Mouse (Mus musculus) layer of hippocampus, adult 2 months (tissue): ENCODE measurements around the gene Padi4. TPM values are rescaled to one million over a fixed set of nuclear protein-coding genes. Genes with fewer than 3 reads are reported as not detected.
A peak's percentile ranks its signal among the peaks of the same experiment; 100 is the strongest.

ENCODE experiments used
- DNase-seq, 2 experiments: peaks; one replicate each; pipeline ENCODE4 v3.0.0; 2022; ENCODE audit warnings: low spot score in 2 of 2
- H3K27ac ChIP-seq: fragments of 200-600 bp; 2 replicates; pipeline ENCODE4 v1.8.1; 2022
- H3K4me3 ChIP-seq: fragments of 200-600 bp; 2 replicates; pipeline ENCODE4 v1.8.1; 2022; ENCODE audit warnings: mild to moderate bottlenecking
- CTCF ChIP-seq: fragments of 200-600 bp; conservative IDR thresholded peaks from 2 replicates; pipeline ENCODE4 v1.8.1; 2022; ENCODE audit warnings: antibody characterized with exemption, mild to moderate bottlenecking, moderate library complexity
- total RNA-seq, 2 experiments: library from RNA; stranded (reverse); gene quantifications; 2 replicates each; pipeline ENCODE4 v1.2.3; 2021

The Padi4 gene
- total RNA-seq, 2 experiments from 2014 or later: not detected

- Histone ChIP-seq H3K4me3 (no peak overlapping the region), H3K27ac (no peak overlapping the region)
- no peak for TF ChIP-seq CTCF
- no peak for DNase-seq
Observed at GRCm38 (mm10) chr4:140804601-140805000, 30.6 kb upstream of the Padi4 start.

DNA sequence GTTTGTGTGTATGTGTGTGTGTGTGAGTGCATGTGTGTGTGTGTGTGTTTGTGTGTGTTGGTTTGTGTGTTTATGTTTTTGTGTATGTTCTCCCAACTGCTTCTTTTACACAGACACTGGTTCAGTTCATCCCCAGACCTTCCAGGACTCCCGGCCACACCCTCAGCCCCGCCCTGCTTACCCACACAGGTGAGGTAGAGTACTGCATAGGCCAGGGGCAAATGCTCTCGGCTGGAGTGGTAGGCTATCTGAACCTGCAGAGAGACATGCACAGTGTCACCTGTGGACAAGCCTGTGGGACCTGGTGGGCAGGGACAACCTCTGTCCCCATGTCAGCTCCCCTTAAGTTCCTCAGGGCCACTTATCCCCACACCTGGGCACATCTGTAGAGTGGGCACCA is 27.3 kb upstream of the Padi4 start:
- TF ChIP-seq CTCF: no peak
- Histone ChIP-seq H3K27ac (no peak overlapping the region), H3K4me3 (no peak overlapping the region)
- no peak for DNase-seq

DNA sequence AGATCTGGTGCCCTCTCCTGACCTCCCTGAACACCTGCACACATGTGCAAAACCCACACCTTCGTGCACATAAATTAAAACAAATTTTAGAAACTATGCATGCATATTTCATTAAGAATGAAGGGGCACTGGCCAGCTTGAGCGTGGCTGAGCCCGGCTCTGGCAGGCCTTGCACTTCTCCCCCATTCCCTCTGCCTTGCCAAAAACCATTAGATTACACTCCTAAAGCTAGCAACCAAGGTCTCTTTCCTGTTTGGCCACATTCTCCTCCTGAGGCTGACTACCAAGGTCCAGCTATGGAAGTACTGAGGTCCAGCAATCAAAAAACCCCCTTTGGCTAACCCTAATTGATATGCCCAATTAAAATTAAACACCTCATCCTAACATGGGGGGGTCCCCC is 22.8 kb upstream of the Padi4 start:
- TF ChIP-seq CTCF: no peak

GRCm38 (mm10) chr4:140794678-140795077 is 20.6 kb upstream of the Padi4 start:
- TF ChIP-seq CTCF: no peak
- no peak for DNase-seq
- Histone ChIP-seq H3K27ac (no peak overlapping the region), H3K4me3 (no peak overlapping the region)

More for the DNA sequence above, 22.8 kb upstream of the Padi4 start:
- DNase-seq: no peak
- Histone ChIP-seq H3K4me3 (no peak overlapping the region), H3K27ac (no peak overlapping the region)

DNA sequence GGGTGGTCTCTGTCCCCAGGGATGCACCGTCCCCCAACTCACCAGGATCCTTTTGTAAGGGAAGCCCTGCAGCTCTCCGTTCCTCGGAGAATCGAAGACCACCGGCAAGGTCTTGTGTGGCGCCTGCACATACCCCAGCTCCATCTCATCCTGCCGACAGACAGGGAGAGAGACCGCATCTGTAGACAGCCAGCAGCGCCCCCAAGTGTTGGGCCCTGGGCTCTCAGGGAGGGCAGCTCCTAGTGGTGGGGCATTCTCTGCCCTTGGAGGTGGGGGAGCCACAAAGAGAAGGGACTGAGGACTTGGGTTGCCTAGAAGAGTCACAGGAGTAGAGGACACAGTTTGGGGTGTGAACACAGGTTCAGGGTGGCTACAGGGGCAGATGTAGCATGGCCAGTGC is 19.8 kb upstream of the Padi4 start:
- Histone ChIP-seq H3K4me3 (no peak overlapping the region), H3K27ac (no peak overlapping the region)
- peak; percentile 36; the same call in 1 of the 2 replicates for TF ChIP-seq CTCF
- no peak for DNase-seq

- TF ChIP-seq CTCF: no peak
- no peak for DNase-seq
- Histone ChIP-seq H3K27ac (no peak overlapping the region), H3K4me3 (no peak overlapping the region)
Observed at GRCm38 (mm10) chr4:140792584-140792983, 18.5 kb upstream of the Padi4 start.

DNA sequence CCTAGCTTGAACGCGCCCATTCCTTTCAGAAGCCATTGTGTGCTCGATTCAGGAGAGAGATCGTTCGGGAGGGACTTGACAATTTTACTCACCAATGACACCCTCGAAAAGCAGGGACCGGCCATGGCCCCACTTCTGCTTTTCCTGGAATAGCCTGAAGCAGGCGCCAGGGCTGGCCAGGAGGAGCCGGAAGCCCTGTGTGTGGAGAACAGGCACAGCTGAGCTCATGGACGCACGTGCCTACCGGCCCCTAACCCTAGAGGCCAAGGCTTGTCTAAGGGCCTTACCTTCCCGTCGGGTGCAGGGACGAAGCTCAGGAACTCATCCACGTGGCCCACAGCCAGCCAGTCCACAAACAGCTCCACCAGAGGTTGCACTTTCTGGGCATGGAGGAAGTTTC is 17.0 kb upstream of the Padi4 start:
- Histone ChIP-seq H3K4me3 (no peak overlapping the region), H3K27ac (no peak overlapping the region)
- no peak for DNase-seq
- TF ChIP-seq CTCF: no peak

- DNase-seq: no peak
- Histone ChIP-seq H3K4me3 (no peak overlapping the region), H3K27ac (no peak overlapping the region)
- no peak for TF ChIP-seq CTCF
Observed at GRCm38 (mm10) chr4:140789983-140790382, 15.9 kb upstream of the Padi4 start.

DNA sequence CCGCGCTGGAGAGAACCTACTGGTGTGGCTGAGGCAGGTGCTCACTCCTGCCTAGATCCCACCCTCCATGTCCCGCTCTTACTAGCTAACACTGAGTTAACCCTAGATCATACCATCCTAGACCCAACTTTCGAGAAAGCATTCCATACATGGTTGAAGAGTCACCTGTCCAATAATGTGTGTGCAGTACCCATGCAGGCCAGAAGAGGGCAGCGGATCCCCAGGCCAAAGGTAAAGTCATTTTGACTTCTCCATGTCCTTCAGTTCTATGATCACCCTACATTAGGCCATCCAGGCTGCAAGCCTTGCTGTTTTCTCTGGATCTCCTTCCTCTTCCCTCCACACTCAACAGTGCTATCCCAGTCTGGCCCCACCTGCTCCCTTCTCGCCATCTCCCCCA is 14.9 kb upstream of the Padi4 start:
- TF ChIP-seq CTCF: peak; percentile 87
- Histone ChIP-seq H3K4me3 (no peak overlapping the region), H3K27ac (no peak overlapping the region)
- peak in 1 of 2 experiments; percentile 67 for DNase-seq

GRCm38 (mm10) chr4:140788264-140788663 is 14.2 kb upstream of the Padi4 start:
- no peak for TF ChIP-seq CTCF
- DNase-seq: no peak
- H3K4me3 ChIP-seq: no peak overlapping the region
- H3K27ac ChIP-seq: no peak overlapping the region

GRCm38 (mm10) chr4:140787414-140787813 is 13.4 kb upstream of the Padi4 start:
- DNase-seq: no peak
- H3K27ac ChIP-seq: no peak overlapping the region
- no peak overlapping the region for H3K4me3 ChIP-seq
- TF ChIP-seq CTCF: no peak

- H3K27ac ChIP-seq: no peak overlapping the region
- no peak overlapping the region for H3K4me3 ChIP-seq
- TF ChIP-seq CTCF: no peak
- no peak for DNase-seq
Observed at GRCm38 (mm10) chr4:140785217-140785616, 11.2 kb upstream of the Padi4 start.

GRCm38 (mm10) chr4:140784292-140784945 is 10.4 kb upstream of the Padi4 start:
- no peak for TF ChIP-seq CTCF
- no peak for DNase-seq
- Histone ChIP-seq H3K27ac (no peak overlapping the region), H3K4me3 (no peak overlapping the region)

- TF ChIP-seq CTCF: no peak
- H3K4me3 ChIP-seq: no peak overlapping the region
- no peak overlapping the region for H3K27ac ChIP-seq
- DNase-seq: no peak
Observed at GRCm38 (mm10) chr4:140782821-140783220, 8.8 kb upstream of the Padi4 start.
